Mouse (Mus musculus) left cerebral cortex, adult 18-20 months (tissue): ENCODE measurements around the gene Ugt2a3. TPM values are rescaled to one million over a fixed set of nuclear protein-coding genes. Genes with fewer than 3 reads are reported as not detected.
"Not testable (repeated sequence)": the region's sequence is repeated elsewhere in the genome, so short reads cannot be mapped to it uniquely, and the experiment has no call there.

Experiments
- DNase-seq, 2 experiments: peaks; one replicate each; pipeline ENCODE4 v3.0.0; 2021 to 2022; ENCODE audit warnings: low spot score in 2 of 2, mixed read lengths in 1 of 2
- long read RNA-seq, 2 experiments: library from polyadenylated mRNA; stranded (forward); transcript quantifications; one replicate each; pipeline ENCODE4 v2.0.0; 2021
- total RNA-seq, 2 experiments: library from RNA; stranded (reverse); gene quantifications; 2 replicates each; pipeline ENCODE4 v1.2.3; 2021

Ugt2a3 gene
- not detected for total RNA-seq
- long read RNA-seq, experiment 1 = 0 reads
- long read RNA-seq, experiment 2 = 0 reads

DNA sequence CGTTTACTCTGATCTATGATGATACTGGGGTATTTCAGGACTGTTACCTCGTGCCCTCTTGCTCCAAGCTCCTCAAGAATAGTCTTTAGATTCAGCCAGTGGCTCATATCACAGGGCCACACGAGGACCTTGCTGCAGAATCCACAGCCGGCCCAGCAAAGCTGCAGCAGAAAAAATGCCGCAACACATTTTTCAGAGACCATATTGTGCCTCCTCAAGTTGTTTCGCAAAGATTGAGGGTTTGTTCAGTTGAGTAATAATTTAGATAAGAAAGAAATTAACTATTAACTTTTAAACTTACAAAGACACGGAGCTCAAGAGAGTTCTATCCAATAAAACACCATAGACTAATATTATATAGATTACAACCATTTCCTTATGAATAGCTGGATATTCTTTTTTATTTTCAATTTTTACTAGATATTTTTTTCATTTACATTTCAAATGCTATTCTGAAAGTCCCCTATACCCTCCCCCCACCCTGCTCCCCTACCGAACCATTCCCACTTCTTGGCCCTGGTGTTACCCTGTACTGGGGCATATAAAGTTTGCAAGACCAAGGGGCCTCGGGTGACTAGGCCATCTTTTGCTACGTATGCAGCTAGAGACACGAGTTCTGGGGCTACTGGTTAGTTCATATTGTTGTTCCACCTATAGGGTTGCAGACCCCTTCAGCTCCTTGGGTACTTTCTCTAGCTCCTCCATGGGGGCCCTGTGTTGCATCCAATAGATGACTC lies at the start of gene Ugt2a3:
TSS of gene Ugt2a3 (minus strand) at position 235 of the 737 bp plus-strand sequence.
- no peak for DNase-seq

- no peak for DNase-seq
These were observed 43.2 kb upstream of the Ugt2a3 start for GRCm38 (mm10) chr5:87380234-87380633.

DNA sequence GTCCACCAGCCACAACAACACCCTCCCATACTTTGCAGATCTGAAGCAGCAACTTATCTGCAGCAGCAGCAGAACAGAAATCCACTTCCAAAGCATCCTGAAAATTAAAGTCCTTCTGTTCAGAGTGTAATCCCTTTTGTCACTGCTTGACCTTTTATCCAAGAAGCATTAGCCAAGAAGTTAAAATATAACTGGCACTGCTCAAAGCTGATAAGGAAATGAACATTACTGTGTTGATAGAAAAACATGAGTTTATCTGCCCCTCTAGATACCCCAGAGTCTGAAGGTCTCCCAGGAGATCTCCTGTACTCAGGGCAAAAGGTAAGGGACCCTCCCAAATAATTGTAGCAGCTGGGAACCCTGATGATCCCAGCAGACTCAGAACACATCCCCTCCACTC lies 42.8 kb upstream of the Ugt2a3 start:
- DNase-seq = no peak

DNA sequence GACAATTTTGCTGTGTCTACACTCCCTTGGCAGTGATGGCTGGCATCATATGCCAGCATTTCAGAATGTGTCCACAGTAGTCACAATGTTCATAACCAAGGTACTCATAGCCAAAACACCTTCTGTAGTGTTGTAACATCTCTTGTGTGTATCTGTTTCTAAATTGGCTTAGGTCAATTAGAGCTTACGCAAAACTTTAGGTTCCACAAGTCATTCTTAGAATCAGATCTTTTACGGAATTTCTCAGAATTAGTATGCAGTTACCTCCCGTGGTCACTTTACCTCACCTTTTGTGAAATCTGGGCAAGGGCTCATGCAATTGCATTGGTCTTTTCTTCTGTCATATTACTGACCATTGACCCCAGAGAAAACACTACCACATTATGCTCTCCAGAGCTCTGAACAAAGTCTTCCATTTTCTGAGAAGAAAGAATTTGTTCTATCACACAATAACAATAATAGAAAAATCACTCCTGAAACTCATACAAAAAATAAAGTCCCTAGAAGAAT lies 38.9 kb upstream of the Ugt2a3 start:
- no peak for DNase-seq

DNA sequence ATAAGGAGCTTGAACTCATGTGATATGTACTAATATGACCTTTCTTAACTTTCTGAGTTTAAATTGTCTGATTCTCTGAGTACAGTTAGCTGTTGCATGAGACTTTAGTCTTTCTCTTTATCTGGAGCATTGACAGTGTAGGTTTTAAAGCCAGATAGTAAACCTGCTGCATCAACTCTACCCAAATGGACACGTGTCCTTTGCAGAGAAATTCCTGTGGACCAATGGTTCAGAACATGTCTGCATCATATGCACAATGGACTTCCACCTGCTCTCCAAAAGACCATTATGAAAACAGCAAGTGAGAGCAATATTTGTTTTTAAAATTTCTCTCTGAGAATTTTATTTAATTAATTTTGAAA lies 36.5 kb upstream of the Ugt2a3 start:
- no peak for DNase-seq

DNA sequence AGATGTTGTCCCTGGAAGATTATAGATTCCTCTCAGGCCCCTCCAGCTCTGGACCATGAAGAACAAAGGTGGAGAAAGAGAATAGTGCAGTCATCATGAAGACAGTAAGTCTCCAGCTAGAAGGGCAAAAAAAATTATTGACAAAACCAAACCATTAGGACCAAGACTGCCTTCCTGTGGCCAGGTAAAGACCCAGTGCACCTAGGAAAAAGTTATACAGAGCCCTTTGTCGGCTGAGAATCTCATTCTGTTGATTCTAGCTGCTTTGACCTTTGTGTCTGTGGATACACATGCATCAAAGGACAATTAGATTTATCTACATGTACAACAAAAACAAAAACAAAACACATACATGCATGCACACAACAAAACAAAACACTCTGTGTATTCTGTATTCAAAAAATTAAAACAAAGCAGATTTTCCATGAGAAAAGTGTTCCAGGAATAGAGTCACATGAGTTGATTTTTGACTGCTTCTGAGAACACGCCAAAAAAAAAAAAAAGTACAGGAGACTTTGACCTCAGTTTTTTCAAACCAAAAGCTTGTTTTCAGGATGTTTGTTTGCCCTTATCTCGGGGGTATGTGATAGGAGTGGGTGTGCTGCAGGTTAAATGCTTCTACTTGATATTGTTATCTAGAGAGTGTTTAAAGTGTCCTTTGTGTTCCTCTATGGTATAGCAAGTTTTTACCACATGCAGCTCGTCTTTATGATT lies 36.0 kb upstream of the Ugt2a3 start:
- DNase-seq = not testable (repeated sequence)

DNA sequence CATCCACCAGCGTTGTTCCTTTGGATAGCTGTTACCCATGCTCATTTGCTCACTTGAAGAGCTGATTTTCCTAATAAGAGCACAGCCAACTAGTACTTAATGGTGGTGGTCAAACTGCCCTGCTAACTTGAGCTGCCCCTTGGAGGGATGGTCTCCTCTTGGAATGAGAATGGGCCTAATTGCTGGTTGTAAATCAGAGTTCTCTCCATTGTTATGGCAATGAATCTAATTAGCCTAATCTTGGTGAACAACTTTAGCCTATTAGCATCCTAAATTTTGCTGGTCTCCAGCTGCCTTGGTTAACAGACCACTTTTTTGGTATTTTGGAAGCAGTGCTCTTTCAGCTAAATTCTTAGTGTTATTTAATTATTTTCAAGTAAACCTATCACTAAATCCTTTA lies 13.4 kb upstream of the Ugt2a3 start:
- DNase-seq = no peak

DNA sequence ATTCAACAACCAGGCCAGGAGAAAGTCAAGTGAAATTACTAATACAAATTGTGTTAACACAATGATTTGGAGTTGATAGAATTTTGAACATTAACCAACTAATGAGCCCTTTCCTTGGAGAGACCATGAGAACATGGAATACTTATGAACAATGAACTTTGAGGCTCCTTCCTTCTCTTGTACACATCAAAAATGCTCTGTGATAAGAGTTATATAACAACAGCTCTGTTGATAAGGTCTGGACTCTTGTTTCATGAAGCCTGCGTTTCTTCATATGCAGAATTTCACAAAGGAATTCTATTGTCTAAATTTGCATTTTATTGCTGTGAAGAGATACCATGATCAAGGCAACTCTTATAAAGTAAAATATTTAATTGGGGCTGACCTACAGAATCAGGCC lies 12.2 kb upstream of the Ugt2a3 start:
- DNase-seq = not testable (repeated sequence)

DNA sequence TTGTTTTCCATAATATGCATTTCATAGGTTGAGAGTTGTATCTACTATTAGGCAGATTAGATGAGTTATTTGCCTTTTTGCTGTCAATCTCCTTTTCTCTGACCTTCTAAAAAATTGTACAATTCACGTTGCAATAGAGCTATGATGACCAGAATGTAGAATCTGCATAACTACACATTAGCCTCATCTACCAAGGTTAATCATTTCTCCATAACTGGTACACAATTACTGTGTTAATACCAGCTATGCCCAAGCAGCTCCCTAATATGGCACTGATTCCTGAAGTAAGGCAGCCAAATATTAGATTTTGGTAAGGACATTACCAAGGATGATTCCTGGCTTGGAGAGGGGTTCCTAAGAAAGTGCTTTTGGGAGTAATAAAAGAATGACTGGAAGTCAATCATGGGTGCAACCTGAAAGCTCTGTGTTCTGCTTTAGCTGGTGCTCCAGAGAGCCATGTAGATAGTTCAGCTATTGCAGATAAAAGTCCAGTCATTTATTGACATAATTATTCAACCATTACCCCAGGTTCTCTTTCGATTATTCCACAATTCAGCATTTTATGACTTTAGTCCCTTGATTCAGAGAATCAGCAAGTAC lies 10.6 kb upstream of the Ugt2a3 start:
- not testable (repeated sequence) for DNase-seq

- DNase-seq = no peak
These were observed 3.5 kb upstream of the Ugt2a3 start for GRCm38 (mm10) chr5:87340461-87340860.

- no peak for DNase-seq
These were observed 1.8 kb downstream of the Ugt2a3 start for GRCm38 (mm10) chr5:87335199-87335598.

DNA sequence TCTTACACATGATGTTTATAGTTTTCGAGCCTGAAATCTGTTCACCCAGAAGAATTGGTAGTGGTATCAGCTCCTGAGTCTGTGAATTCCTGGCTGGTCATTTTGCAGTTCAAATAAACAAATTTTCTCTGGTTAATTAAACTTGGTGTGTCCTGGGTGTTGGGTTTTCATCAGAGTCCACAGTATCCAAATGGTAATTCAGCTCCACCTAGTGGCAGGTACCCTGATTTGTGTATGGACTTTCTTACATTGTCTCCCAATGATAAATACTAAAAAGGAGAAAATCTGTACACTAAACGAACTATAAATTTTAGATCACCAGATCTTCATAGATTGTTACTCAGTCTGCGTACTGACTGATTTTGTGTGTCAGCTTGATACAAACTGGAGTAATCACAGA lies 3.4 kb downstream of the Ugt2a3 start:
- DNase-seq = peak; percentile 2 to 17

DNA sequence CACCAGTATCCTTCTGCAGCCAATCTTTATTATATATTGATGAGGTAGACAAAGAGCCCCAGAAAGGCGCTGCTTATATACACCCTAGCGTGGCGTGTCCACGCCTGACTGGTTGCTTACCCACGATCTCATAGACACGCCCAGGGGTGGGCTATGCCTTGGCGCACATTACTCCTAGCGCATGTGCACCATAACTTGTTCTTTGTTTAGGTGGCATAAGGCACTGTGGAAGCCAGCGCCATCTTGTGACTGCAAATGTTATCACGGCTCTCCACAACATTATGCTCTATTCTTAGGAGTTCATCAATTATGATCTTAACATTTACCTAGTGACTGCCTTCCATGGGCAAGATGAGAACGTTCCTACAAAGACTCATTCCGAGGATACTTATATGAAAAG lies 25.6 kb downstream of the Ugt2a3 start:
- DNase-seq = no peak

DNA sequence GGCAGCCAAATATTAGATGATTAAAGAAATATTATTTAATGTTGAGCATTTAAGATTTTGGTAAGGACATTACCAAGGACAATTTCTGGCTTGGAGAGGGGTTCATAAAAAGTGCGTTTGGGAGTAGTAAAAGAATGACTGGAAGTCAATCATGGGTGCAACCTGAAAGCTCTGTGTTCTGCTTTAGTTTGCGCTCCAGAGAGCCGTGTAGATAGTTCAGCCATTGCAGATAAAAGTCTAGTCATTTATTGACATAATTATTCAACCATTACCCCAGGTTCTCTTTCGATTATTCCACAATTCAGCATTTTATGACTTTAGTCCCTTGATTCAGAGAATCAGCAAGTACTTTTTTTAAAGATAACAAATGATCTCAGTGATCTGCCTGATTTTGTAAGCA lies 50.8 kb downstream of the Ugt2a3 start:
- not testable (repeated sequence) for DNase-seq

DNA sequence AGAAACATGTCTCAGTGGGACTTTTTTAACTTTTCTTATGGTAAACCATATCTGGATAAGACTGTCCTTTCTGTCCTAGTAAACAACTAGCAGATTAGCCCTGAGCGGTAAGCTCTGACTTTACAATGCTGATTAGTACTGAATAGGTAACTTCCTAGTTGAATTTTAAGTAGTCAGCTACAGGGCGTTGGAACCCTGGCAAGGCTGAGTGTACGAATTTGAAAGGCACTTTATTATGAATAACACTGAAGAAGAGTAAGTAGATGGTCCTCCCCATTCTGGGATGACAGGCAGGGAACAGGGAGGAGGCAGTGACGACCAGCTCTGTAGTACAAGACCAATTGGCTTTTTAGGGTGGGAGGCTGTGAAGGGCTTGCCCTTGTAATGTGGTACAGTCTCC lies 61.0 kb downstream of the Ugt2a3 start:
- not testable (repeated sequence) for DNase-seq

DNA sequence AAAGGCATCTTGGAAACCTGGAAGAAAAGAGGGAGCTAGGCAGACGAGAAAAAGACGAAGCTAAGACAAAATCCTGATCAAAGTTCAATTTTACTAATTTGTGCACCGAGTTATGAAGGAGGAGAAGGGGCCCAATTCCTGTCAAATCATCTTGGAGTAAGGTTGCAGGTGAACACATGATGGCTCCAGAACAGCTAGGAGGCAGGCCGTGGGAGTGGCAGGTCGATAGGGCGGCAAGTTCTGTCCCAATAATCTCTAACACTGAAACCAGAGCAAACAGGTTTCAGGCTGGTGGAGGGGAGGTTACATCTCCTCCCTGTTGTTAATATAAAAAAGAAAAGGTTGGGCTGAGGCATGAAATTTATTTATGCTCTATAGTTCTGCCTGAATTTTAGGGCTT lies 61.4 kb downstream of the Ugt2a3 start:
- no peak for DNase-seq

Other genes with a start within 250 kb of the Ugt2a3 start
- gene Ugt2b36, start 244.6 kb downstream of the Ugt2a3 start, total RNA-seq = not detected
- not detected for gene Ugt2b5, start 196.9 kb downstream of the Ugt2a3 start, total RNA-seq
- gene Ugt2b37, start 82.4 kb downstream of the Ugt2a3 start, total RNA-seq = not detected
- gene Ugt2b38, start 87.0 kb upstream of the Ugt2a3 start, total RNA-seq = not detected
- not detected for gene Ugt2a2, start 145.1 kb upstream of the Ugt2a3 start, total RNA-seq
- not detected for gene Gm43638, start 149.6 kb upstream of the Ugt2a3 start, total RNA-seq
- gene Ugt2a1, start 153.7 kb upstream of the Ugt2a3 start, total RNA-seq = not detected
- not detected for gene Sult1b1, start 201.0 kb upstream of the Ugt2a3 start, total RNA-seq
- not detected for gene Sult1d1, start 231.8 kb upstream of the Ugt2a3 start, total RNA-seq